Mouse (Mus musculus) leukemia stem cell, adult 10-12 weeks (primary cell): ENCODE measurements around the gene Mdfic. TPM values are rescaled to one million over a fixed set of nuclear protein-coding genes. Genes with fewer than 3 reads are reported as not detected.

Source experiments
- polyA plus RNA-seq: library from polyadenylated mRNA; stranded (reverse); fragments of >175 nt; gene quantifications from 2 replicates; pipeline ENCODE4 v1.2.3, GENCODE M21; 2012; ENCODE audit warnings: low replicate concordance

Gene Mdfic
- polyA plus RNA-seq: 1.4 and 2.9 TPM in 2 replicates

DNA sequence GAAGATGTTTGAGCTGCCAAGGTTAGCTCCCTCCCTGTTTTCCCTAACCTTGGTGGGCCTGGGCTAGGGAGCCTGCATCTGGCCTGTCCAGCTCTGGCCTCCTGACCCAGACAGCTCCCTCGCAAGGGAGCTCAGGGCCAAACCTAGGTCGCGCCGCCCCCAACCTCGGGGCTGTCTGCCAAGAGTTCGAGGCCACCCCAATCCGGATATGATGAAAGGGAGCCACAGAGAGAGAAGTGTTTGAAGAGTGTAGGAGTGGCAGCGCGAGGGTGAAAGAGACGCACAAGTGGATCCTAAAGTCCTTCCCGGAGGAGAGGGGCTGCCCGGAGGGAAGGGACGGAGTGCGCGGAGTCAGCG, at the start of gene Mdfic:
Gene Mdfic (plus strand): TSS at position 201 of the 357 bp plus-strand sequence.

